In genomic region chr7:29039985-29040661, GRCm38 (mm10) we compare ENCODE assay signal across 8 mouse cellular contexts. TPM values are rescaled to one million over a fixed set of nuclear protein-coding genes. Genes with fewer than 3 reads are reported as not detected.
DNase-seq lines count a peak whose midpoint lies in the region; ATAC-seq and TF ChIP-seq lines count a peak whose summit lies in the region.

No protein-coding gene starts in this region.

- H3K9me3 ChIP-seq in MEL (replicated peaks; ENCODE audit: insufficient read depth, low read length): no peaks in the 10 kb centered on the region
- no peaks in the 10 kb centered on the region for H3K9me3 ChIP-seq in forebrain, embryonic 12.5 days
- H3K9me3 ChIP-seq in midbrain, embryonic 12.5 days: no peaks in the 10 kb centered on the region

- under 1% methylated on average over 26 of the region's 26 CpGs for whole genome bisulfite sequencing in forebrain, embryonic 12.5 days
- 2% methylated on average over 26 of the region's 26 CpGs for WGBS in midbrain, embryonic 12.5 days

- peak overlapping the region; percentile 72 for H3K27ac ChIP-seq in MEL (ENCODE audit: control insufficient read depth, low read depth, low read length)
- H3K27ac ChIP-seq in forebrain, embryonic 12.5 days: peak overlapping the region; percentile 50; the same call in 1 of the 2 replicates
- H3K27ac ChIP-seq in midbrain, embryonic 12.5 days (replicated peaks): 0 out of 2 replicates have a peak overlapping the region, but pooled peaks have one; percentile 27

- H3K4me2 ChIP-seq in forebrain, embryonic 12.5 days: peak overlapping the region; percentile 77
- peak overlapping the region; percentile 69 for H3K4me2 ChIP-seq in midbrain, embryonic 12.5 days (replicated peaks)

- peak overlapping the region; percentile 86 for H3K9ac ChIP-seq in MEL (ENCODE audit: control insufficient read depth, low read depth, low read length, poor library complexity, severe bottlenecking)
- peak overlapping the region; percentile 58 for H3K9ac ChIP-seq in forebrain, embryonic 12.5 days
- peak overlapping the region; percentile 45 for H3K9ac ChIP-seq in midbrain, embryonic 12.5 days (replicated peaks)

- TF ChIP-seq RAD21 in MEL (IDR thresholded peaks at IDR 0.05; ENCODE audit: low read depth, low read length): no peak

- TF ChIP-seq EP300 in MEL (IDR thresholded peaks at IDR 0.05; ENCODE audit: low read depth in 1 of 2, low read length in 2 of 2): no peak

- no peaks in the 10 kb centered on the region for H3K27me3 ChIP-seq in MEL (ENCODE audit: control insufficient read depth in 1 of 2, insufficient read depth in 2 of 2, low read length in 2 of 2)
- H3K27me3 ChIP-seq in forebrain, embryonic 12.5 days: no peaks in the 10 kb centered on the region; the same call in 1 of the 2 replicates
- no peaks in the 10 kb centered on the region; the same call in 1 of the 2 replicates for H3K27me3 ChIP-seq in midbrain, embryonic 12.5 days

- peaks cover 9% of the 10 kb centered on the region for H3K79me2 ChIP-seq in MEL (ENCODE audit: control insufficient read depth, insufficient read depth, low read length, poor library complexity)

- peak; percentile 58 for ATAC-seq in forebrain, embryonic 12.5 days (ENCODE audit: low FRiP score)
- ATAC-seq in midbrain, embryonic 12.5 days (ENCODE audit: low FRiP score, low read depth): peak; percentile 67

- TF ChIP-seq POLR2A in MEL (IDR thresholded peaks at IDR 0.05; ENCODE audit: control insufficient read depth in 1 of 2, insufficient read depth in 1 of 2, low read depth in 1 of 2, low read length in 2 of 2, poor library complexity in 1 of 2): peak; percentile 57 to 77; a peak in 2 of 4 replicates

- peaks cover 0 to 3% of the 10 kb centered on the region in 2 experiments; a peak in 1 of 4 replicates for H3K4me1 ChIP-seq in MEL (ENCODE audit: control insufficient read depth in 1 of 2, insufficient read depth in 2 of 2, low read length in 2 of 2)
- peaks cover 26% of the 10 kb centered on the region for H3K4me1 ChIP-seq in forebrain, embryonic 12.5 days
- peaks cover 22% of the 10 kb centered on the region for H3K4me1 ChIP-seq in midbrain, embryonic 12.5 days

- H3K36me3 ChIP-seq in MEL (ENCODE audit: control insufficient read depth in 1 of 2, insufficient read depth in 2 of 2, low read length in 2 of 2): peaks cover 0 to 3% of the 10 kb centered on the region in 2 experiments; a peak in 1 of 4 replicates
- H3K36me3 ChIP-seq in forebrain, embryonic 12.5 days (replicated peaks): no peaks in the 10 kb centered on the region
- no peaks in the 10 kb centered on the region for H3K36me3 ChIP-seq in midbrain, embryonic 12.5 days

- peak; percentile 38 for DNase-seq in CD4-positive helper T cell, adult 2 months (ENCODE audit: low read depth, low spot score)
- peak; percentile 81 for DNase-seq in MEL (ENCODE audit: low read depth, low spot score)
- DNase-seq in hindlimb bud, embryonic 11.5 days (ENCODE audit: extremely low spot score, low read depth, low spot score): peak; percentile 60
- peak; percentile 64 for DNase-seq in thymus, postnatal 4 days
- DNase-seq in adrenal gland, adult 2 months: no peak
- no peak for DNase-seq in layer of hippocampus, postnatal 36 days

- H3K4me3 ChIP-seq in MEL (ENCODE audit: control insufficient read depth in 1 of 2, insufficient read depth in 1 of 2, low read depth in 2 of 2, low read length in 2 of 2): peak overlapping the region; percentile 71 to 99
- H3K4me3 ChIP-seq in forebrain, embryonic 12.5 days (replicated peaks): peak overlapping the region; percentile 42
- peak overlapping the region; percentile 39 for H3K4me3 ChIP-seq in midbrain, embryonic 12.5 days

- no peak; a peak in 1 of 6 replicates for TF ChIP-seq CTCF in MEL (IDR thresholded peaks at IDR 0.05 in 2 of 3, conservative IDR thresholded peaks at IDR 0.05 in 1 of 3; ENCODE audit: control insufficient read depth in 1 of 3, insufficient read depth in 1 of 3, low read depth in 2 of 3, low read length in 3 of 3, poor library complexity in 1 of 3, severe bottlenecking in 1 of 3)

TF ChIP-seq in MEL, 35 proteins besides CTCF, POLR2A, EP300 and RAD21:
- TF ChIP-seq ZNF384 (IDR thresholded peaks at IDR 0.05; ENCODE audit: low read depth, low read length): no peak
- peak; percentile 50; the same call in 1 of the 2 replicates for TF ChIP-seq TBP (IDR thresholded peaks at IDR 0.05; ENCODE audit: low read depth, low read length)
- TF ChIP-seq POLR2AphosphoS2 (IDR thresholded peaks at IDR 0.05; ENCODE audit: low read length): peak; percentile 55; the same call in 1 of the 2 replicates
- peak; percentile 39; the same call in 1 of the 2 replicates for TF ChIP-seq MXI1 (IDR thresholded peaks at IDR 0.05; ENCODE audit: low read depth, low read length)
- TF ChIP-seq USF2 (IDR thresholded peaks at IDR 0.05; ENCODE audit: borderline replicate concordance in 1 of 2, insufficient read depth in 1 of 2, low read depth in 1 of 2, low read length in 2 of 2): no peak
- no peak for TF ChIP-seq ETS1 (IDR thresholded peaks at IDR 0.05; ENCODE audit: low read depth, low read length)
- TF ChIP-seq E2F4 (IDR thresholded peaks at IDR 0.05; ENCODE audit: borderline replicate concordance, low read depth, low read length): peak; percentile 73; the same call in 1 of the 2 replicates
- 0 out of 2 replicates have a peak, but pooled peaks have one; percentile 17 for TF ChIP-seq TCF12 (IDR thresholded peaks at IDR 0.05; ENCODE audit: low read depth, low read length)
- peak; percentile 38; the same call in 1 of the 2 replicates for TF ChIP-seq HCFC1 (IDR thresholded peaks at IDR 0.05; ENCODE audit: low read depth, low read length)
- no peak for TF ChIP-seq POLR2AphosphoS5 (IDR thresholded peaks at IDR 0.05; ENCODE audit: borderline replicate concordance, low read depth, low read length)
- peak; percentile 6; the same call in 1 of the 2 replicates for TF ChIP-seq SMC3 (IDR thresholded peaks at IDR 0.05; ENCODE audit: low read depth, low read length)
- TF ChIP-seq MAZ (IDR thresholded peaks at IDR 0.05; ENCODE audit: low read depth, low read length): 0 out of 2 replicates have a peak, but pooled peaks have one; percentile 35
- peak; percentile 62 for TF ChIP-seq NELFE (IDR thresholded peaks at IDR 0.05; ENCODE audit: low read depth, low read length)
- no peak for TF ChIP-seq ZKSCAN1 (IDR thresholded peaks at IDR 0.05; ENCODE audit: low read depth, low read length)
- TF ChIP-seq NRF1 (IDR thresholded peaks at IDR 0.05; ENCODE audit: insufficient read depth, low read depth, low read length, poor library complexity, severe bottlenecking): peak; percentile 94
- peak; percentile 84 for TF ChIP-seq MAX (IDR thresholded peaks at IDR 0.05; ENCODE audit: low read length)
- TF ChIP-seq USF1 (IDR thresholded peaks at IDR 0.05; ENCODE audit: low read depth, low read length): peak; percentile 49
- peak; percentile 73 for TF ChIP-seq ZMIZ1 (IDR thresholded peaks at IDR 0.05; ENCODE audit: low read depth, low read length)
- TF ChIP-seq JUND (IDR thresholded peaks at IDR 0.05; ENCODE audit: low read depth, low read length): no peak

RNA-seq across cellular contexts. Expression of gene Map4k1, which starts 58.3 kb away (rescaled TPM):
- total RNA-seq in MEL (2012; rRNA removed): 17.3 and 19.3 TPM in 2 replicates
- polyA plus RNA-seq in MEL (2012; ENCODE audit: insufficient read depth in 1 of 2, insufficient read length in 2 of 2, low read depth in 1 of 2, low replicate concordance in 2 of 2, missing spikeins in 1 of 2): 10 to 100 TPM in 1 of 2 experiments, not detected in 1; 50.8 TPM
- 5.0 and 5.7 TPM in 2 replicates for polyA plus RNA-seq in forebrain, embryonic 12.5 days (2016; fragmentation: Nextera tagmentation; extraction: Ambion mirVana)
- 5.4 and 6.2 TPM in 2 replicates for polyA plus RNA-seq in midbrain, embryonic 12.5 days (2016; fragmentation: Nextera tagmentation; extraction: Ambion mirVana)
- total RNA-seq in adrenal gland, adult 2 months (2021): 1 to 10 TPM in 1 of 2 experiments, under 1 TPM in 1; 0.37 to 1.3 TPM
- 2.2 TPM in 2 replicates for polyA plus RNA-seq in adrenal gland, adult 2 months (2012; rRNA removed)
- 1 to 10 TPM; 1.7 to 1.9 TPM for total RNA-seq in layer of hippocampus, postnatal 36 days (2021)

RNA-seq across cellular contexts. Expression of gene Eif3k, which starts 58.5 kb away (rescaled TPM):
- 525 and 545 TPM in 2 replicates for total RNA-seq in MEL (2012; rRNA removed)
- polyA plus RNA-seq in MEL (2012; ENCODE audit: insufficient read depth in 1 of 2, insufficient read length in 2 of 2, low read depth in 1 of 2, low replicate concordance in 2 of 2, missing spikeins in 1 of 2): 100 to 1,000 TPM in 1 of 2 experiments, not detected in 1; 671 TPM
- 314 and 342 TPM in 2 replicates for polyA plus RNA-seq in forebrain, embryonic 12.5 days (2016; fragmentation: Nextera tagmentation; extraction: Ambion mirVana)
- polyA plus RNA-seq in midbrain, embryonic 12.5 days (2016; fragmentation: Nextera tagmentation; extraction: Ambion mirVana): 324 and 335 TPM in 2 replicates
- 100 to 1,000 TPM; 259 to 280 TPM for total RNA-seq in adrenal gland, adult 2 months (2021)
- polyA plus RNA-seq in adrenal gland, adult 2 months (2012; rRNA removed): 118 and 138 TPM in 2 replicates
- 100 to 1,000 TPM; 190 to 196 TPM for total RNA-seq in layer of hippocampus, postnatal 36 days (2021)

Comparison
In these comparisons a context has a peak if more than half of its experiments do, and no peak if none do; other contexts are left out.
1. DNase-seq: peak in CD4-positive helper T cell, adult 2 months (single experiment), MEL (single experiment), hindlimb bud, embryonic 11.5 days (single experiment) and thymus, postnatal 4 days (single experiment); none in adrenal gland, adult 2 months (single experiment) and layer of hippocampus, postnatal 36 days (0 of 2).
2. Peak in every context shown above with its lines, with median percentiles within 50 percentile points of each other: H3K27ac ChIP-seq, H3K4me3 ChIP-seq and H3K9ac ChIP-seq.